Mouse (Mus musculus) inflammation-experienced regulatory T-cells (primary cell): ENCODE data around the gene Ercc2. TPM values are rescaled to one million over a fixed set of nuclear protein-coding genes. Genes with fewer than 3 reads are reported as not detected.

ENCODE experiments used
- polyA plus RNA-seq, 2 experiments: library from polyadenylated mRNA; unstranded; fragments of 100-300 nt; shearing (Covaris generic); gene quantifications; one replicate each; pipeline ENCODE4 v1.2.1; 2017

The Ercc2 gene
- polyA plus RNA-seq, result 10 to 100 TPM in 1 of 2 experiments, 1 to 10 TPM in 1; 9.8 to 12.6 TPM

DNA sequence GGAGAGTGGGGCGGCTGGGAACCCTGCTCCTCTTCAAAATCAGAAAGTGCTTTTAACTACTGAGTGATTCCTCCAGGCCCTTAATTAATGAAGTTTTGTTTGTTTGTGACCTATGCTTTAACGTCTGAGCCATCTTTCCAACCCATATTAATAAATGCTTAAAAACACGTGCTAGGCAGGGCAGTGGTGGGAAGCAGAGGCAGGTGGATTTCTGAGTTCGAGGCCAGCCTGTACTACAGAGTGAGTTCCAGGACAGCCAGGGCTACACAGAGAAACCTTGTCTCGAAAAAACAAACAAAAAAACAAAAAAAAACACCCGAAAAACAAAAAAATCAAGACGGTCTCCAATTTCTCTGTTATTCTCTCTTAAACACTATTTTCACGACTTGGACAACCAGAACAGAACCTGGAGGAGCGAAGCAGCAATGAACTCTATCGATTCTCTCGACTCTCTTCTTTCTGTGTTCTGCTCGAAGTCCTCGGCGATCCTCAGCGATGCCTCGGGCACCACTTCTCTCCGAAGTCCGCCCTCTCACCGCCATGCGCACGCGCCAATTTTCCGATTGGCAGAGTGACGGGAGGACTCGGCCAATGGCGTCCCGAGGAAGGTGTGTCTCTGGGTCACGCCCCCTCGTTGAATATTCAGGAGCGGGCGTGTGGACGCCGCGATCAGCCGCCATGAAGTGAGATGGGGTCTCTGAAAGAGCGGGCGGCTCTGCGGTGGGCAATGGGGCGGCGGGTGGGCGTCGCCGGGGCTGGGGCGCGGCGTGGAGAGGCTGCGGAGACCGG, at the start of gene Ercc2:
TSS of gene Ercc2 (plus strand) at position 634 of the 789 bp plus-strand sequence.

GRCm38 (mm10) chr7:19344237-19344847, 37.5 kb upstream of the Ercc2 start, which contains the start of gene Ercc1:
Gene Ercc1 (plus strand): TSS chr7:19344778.

GRCm38 (mm10) chr7:19359299-19359891, 22.4 kb upstream of the Ercc2 start, which contains the start of the genes Cd3eap and Ppp1r13l:
Gene Cd3eap (minus strand): TSS chr7:19359483.
Gene Ppp1r13l (plus strand): TSS chr7:19359749.

GRCm38 (mm10) chr7:19403731-19404296, 22.0 kb downstream of the Ercc2 start, which contains the start of gene Klc3:
Gene Klc3 (minus strand): TSS chr7:19404104.

GRCm38 (mm10) chr7:19404476-19404875, 22.7 kb downstream of the Ercc2 start, which contains the start of gene Ckm:
Gene Ckm (plus strand): TSS chr7:19404776.

Other genes starting within 250 kb of the Ercc2 start
- 10 to 100 TPM in 1 of 2 experiments, 1 to 10 TPM in 1; 9.6 to 11.2 TPM for gene Qpctl, start 232.7 kb upstream of the Ercc2 start, polyA plus RNA-seq
- 10 to 100 TPM; 35.0 to 39.0 TPM for gene Snrpd2, start 232.3 kb upstream of the Ercc2 start, polyA plus RNA-seq
- gene Gipr, start 215.9 kb upstream of the Ercc2 start, polyA plus RNA-seq, result under 1 TPM in 1 of 2 experiments, not detected in 1; 0.39 TPM
- 10 to 100 TPM; 19.8 to 24.3 TPM for gene Eml2, start 205.6 kb upstream of the Ercc2 start, polyA plus RNA-seq
- gene Gpr4, start 169.5 kb upstream of the Ercc2 start, polyA plus RNA-seq, result under 1 TPM in 1 of 2 experiments, not detected in 1; 0.27 TPM
- gene Opa3, start 153.7 kb upstream of the Ercc2 start, polyA plus RNA-seq, result 10 to 100 TPM; 21.1 to 31.1 TPM
- 100 to 1,000 TPM; 264 to 271 TPM for gene Vasp, start 110.2 kb upstream of the Ercc2 start, polyA plus RNA-seq
- 1 to 10 TPM; 3.8 to 5.0 TPM for gene Ppm1n, start 101.9 kb upstream of the Ercc2 start, polyA plus RNA-seq
- under 1 TPM; 0.49 to 0.80 TPM for gene Rtn2, start 99.4 kb upstream of the Ercc2 start, polyA plus RNA-seq
- 1 to 10 TPM; 2.0 to 3.1 TPM for gene Fosb, start 72.0 kb upstream of the Ercc2 start, polyA plus RNA-seq
- 10 to 100 TPM; 75.1 to 88.2 TPM for gene Ercc1, start 37.2 kb upstream of the Ercc2 start, polyA plus RNA-seq
- 10 to 100 TPM in 1 of 2 experiments, 1 to 10 TPM in 1; 9.9 to 14.4 TPM for gene Cd3eap, start 22.5 kb upstream of the Ercc2 start, polyA plus RNA-seq
- 1 to 10 TPM in 1 of 2 experiments, under 1 TPM in 1; 0.48 to 1.3 TPM for gene Ppp1r13l, start 22.3 kb upstream of the Ercc2 start, polyA plus RNA-seq
- gene Klc3, start 22.1 kb downstream of the Ercc2 start, polyA plus RNA-seq, result 10 to 100 TPM; 12.0 to 18.6 TPM
- gene Ckm, start 22.8 kb downstream of the Ercc2 start, polyA plus RNA-seq, result 1 to 10 TPM in 1 of 2 experiments, under 1 TPM in 1; 0.45 to 2.1 TPM
- 1 to 10 TPM; 6.1 to 8.5 TPM for gene Mark4, start 76.8 kb downstream of the Ercc2 start, polyA plus RNA-seq
- under 1 TPM in 1 of 2 experiments, not detected in 1; 0.09 TPM for gene Exoc3l2, start 81.3 kb downstream of the Ercc2 start, polyA plus RNA-seq
- gene Bloc1s3, start 126.4 kb downstream of the Ercc2 start, polyA plus RNA-seq, result 1 to 10 TPM; 9.1 to 9.8 TPM
- gene Trappc6a, start 126.4 kb downstream of the Ercc2 start, polyA plus RNA-seq, result 100 to 1,000 TPM in 1 of 2 experiments, 10 to 100 TPM in 1; 79.0 to 101 TPM
- under 1 TPM in 1 of 2 experiments, not detected in 1; 0.60 TPM for gene Nkpd1, start 135.8 kb downstream of the Ercc2 start, polyA plus RNA-seq
- gene Ppp1r37, start 181.1 kb downstream of the Ercc2 start, polyA plus RNA-seq, result 10 to 100 TPM; 15.7 to 15.9 TPM
- gene Zfp296, start 195.3 kb downstream of the Ercc2 start, polyA plus RNA-seq, result 1 to 10 TPM in 1 of 2 experiments, under 1 TPM in 1; 0.94 to 1.7 TPM
- gene Gemin7, start 195.6 kb downstream of the Ercc2 start, polyA plus RNA-seq, result 100 to 1,000 TPM; 111 to 136 TPM
- 10 to 100 TPM; 59.6 to 76.8 TPM for gene Clasrp, start 222.5 kb downstream of the Ercc2 start, polyA plus RNA-seq
- gene Relb, start 247.4 kb downstream of the Ercc2 start, polyA plus RNA-seq, result 100 to 1,000 TPM in 1 of 2 experiments, 10 to 100 TPM in 1; 95.9 to 105 TPM